Mouse (Mus musculus) left cerebral cortex, postnatal 25 days (tissue): Measurements from ENCODE around the gene Parn. TPM values are rescaled to one million over a fixed set of nuclear protein-coding genes. Genes with fewer than 3 reads are reported as not detected.
A peak's percentile ranks its signal among the peaks of the same experiment; 100 is the strongest.
"Not testable (repeated sequence)": the region's sequence is repeated elsewhere in the genome, so short reads cannot be mapped to it uniquely, and the experiment has no call there.

Experiments used
- DNase-seq, 2 experiments: peaks; one replicate each; pipeline ENCODE4 v3.0.0; 2022; ENCODE audit warnings: low spot score in 2 of 2, mixed read lengths in 1 of 2
- intact Hi-C: fragments of 180-260 bp; cut with DNase I; formaldehyde crosslinking; loops from one replicate; pipeline ENCODE4 v1.15.1; 2025
- total RNA-seq, 2 experiments: library from RNA; stranded (reverse); gene quantifications; 2 replicates each; pipeline ENCODE4 v1.2.3; 2021

Gene Parn
- total RNA-seq, 2 experiments from 2014 or later: 22.9 to 23.8 TPM

DNA sequence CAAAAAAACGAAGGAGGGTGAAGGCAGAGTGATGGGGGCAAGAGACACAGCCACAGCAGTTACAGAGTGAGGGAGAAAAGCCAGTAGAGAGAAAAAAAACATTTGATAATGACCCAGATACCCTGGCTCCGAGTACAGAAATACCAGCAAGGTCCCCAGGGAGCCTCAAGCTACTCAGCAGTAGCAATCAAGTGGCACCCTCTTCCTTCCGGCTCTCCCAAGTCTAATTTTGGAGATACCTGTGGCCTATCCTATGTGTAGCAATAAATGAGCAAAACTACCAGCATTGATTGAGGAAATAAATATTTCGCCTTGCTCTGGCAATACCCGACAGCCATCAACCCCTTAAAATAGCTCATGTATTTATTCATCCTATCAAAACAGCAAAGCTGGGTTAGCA lies 28.5 kb downstream of the Parn start:
- intact Hi-C loops: no loop called here
- no peak for DNase-seq

DNA sequence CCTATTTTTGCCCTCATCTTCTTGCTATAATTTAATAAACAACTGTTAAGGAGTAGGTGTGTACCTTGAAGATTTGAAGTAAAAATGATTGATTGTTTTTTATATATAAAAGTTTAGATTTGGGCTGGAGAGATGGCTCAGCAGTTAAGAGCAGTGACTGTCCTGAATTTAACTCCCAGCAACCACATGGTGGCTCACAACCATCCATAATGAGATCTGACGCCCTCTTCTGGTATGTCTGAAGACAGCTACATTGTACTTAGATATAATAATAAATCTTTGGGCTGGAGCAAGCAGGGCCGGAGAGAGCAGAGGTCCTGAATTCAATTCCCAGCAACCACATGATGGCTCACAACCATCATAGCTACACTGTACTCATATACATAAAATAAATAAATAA lies 29.8 kb downstream of the Parn start:
- intact Hi-C loops, DNase-seq: not testable (repeated sequence)

DNA sequence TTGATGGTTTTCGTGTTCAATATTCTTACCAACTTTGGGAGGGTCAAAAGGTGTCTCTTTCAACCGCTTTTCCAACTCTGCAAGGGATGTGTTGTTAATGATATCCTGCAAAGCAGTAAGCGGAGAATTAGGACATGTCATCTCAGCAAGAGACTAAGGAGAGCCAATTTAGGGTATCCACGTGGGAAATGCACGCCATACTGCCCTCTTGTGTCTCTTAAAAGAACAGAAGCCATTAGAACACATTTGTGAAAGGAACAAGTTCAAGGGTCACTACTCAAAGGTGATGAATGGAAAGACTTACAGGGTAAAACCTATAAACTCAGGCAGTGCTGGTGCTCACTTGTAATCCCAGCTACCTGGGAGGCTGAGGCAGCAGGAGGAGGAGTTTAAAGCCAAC lies 39.6 kb downstream of the Parn start:
- intact Hi-C loops: loop anchor here (5.0 to 10.0 kb wide), 2 partner anchors 181 to 514 kb away; no protein-coding TSS in a partner anchor
- peak in 1 of 2 experiments; percentile 22 for DNase-seq

DNA sequence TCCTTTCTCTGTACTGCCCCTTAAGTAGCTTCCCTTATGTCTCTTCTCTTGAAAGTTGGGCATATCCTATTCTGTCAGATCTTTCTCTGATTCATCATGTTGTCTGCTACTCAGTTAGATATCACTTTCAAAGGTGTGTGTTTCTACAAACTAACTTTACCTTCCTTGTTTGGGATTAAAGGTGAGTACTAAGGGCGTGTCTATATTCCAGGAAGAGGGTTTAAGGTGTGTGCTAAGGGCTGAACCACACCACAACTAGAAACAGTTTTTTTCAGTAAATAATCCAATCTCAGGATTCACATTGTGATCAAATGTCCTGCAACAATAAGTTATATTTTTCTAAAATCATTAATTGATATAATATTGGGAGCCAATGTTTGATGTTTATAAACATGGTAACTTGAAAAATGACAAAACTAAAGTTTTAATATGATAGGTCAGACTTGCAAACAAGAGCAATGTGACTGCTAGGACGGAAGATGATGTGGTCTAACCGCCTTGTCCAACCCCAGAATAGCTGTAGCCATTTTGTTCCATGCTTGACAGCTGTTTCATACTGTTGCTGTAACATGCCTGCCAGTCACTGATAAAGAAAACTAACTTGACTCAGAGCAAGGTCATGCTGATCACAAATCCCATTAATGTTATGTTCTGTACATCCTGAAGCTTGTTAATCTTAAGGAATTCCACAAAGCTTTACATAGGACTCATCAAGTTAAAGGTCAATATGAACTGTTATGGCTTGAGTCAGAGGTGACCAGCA lies 46.0 kb downstream of the Parn start:
- intact Hi-C loops: loop anchor here (10.0 kb wide), 1 partner anchor 507 kb away; no protein-coding TSS in a partner anchor

DNA sequence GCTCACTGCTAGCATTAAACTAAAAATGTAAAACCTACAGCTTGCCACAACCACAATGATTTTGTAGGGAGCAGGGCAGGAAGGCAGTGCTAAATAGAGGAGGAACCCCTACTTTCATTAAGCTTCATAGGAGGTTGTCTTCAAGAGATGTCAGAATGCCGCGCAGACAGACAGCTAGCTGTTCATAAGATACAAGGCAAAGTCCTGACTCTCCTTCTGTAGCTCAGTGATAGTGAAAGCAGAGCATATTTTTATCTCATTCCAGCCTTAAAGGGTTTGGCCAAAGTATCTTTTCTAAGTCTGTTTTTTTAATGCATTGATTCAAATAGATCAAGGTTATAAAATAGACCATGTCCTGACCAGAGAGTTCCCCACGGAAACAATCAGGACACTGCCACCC lies 47.8 kb downstream of the Parn start:
- intact Hi-C loops: loop anchor here (10.0 kb wide), 1 partner anchor 505 kb away; no protein-coding TSS in a partner anchor
- no peak for DNase-seq

More for the DNA sequence above, 46.0 kb downstream of the Parn start:
- no peak for DNase-seq

DNA sequence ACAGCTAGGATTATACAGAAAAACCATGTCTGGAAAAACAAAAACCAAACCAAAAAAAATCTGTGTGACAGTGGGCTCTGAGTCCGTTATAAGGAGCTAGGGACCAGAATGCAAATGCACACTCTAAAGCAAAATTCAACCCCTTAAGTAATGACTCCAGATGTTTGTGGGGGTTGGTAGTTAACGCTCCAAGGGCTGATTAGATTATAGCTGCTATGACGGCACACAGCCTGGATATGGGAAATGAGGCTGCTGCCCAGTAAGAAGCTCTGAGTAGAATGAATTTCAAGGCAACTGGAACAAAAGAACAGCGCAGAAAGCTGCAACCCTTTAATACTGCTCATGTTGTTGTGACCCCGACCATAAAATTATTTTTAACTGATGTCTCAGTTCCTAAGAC lies 52.7 kb downstream of the Parn start:
- intact Hi-C loops: no loop called here
- no peak for DNase-seq

DNA sequence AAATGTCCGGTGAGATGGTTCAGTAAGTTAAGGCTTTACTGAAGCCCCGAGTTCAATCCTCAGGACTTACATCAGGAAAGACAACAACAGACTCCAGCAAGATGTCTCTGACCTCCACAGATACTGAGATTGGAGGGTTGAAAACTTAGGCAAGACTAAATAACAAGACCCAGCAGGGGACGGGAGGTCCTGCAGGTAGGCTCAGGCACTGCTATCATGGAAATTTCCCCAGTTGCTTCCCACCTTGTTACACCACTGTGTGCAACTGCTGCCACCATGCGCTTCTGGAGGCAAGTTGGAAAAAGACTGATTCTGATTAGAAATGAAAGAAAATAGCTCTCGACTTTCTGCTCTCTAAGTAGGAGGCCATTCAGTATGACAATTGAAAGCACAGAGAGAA lies 55.4 kb downstream of the Parn start:
- no peak for DNase-seq
- intact Hi-C loops: loop anchor here (5.0 kb wide), 2 partner anchors 80 to 165 kb away; no protein-coding TSS in a partner anchor

DNA sequence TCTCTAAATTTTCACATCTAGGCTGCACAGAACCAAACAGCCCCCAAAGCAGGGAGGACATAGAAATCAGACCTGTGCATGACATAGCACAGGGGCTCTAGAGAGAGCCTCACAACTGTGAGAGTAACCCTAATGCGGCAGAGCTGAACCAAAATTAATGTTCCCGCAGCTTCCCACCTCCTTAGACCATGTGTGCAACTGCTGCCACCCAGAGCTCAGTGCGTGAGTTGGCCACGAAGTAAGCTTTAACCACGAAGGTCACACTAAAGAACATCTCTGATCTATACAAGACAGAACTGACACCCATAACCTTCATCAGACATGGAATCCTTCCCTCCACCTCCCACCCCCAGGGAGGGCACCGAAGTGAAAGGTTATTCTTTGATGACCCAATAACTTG lies 55.9 kb downstream of the Parn start:
- DNase-seq: peak in 1 of 2 experiments; percentile 28
- intact Hi-C loops: loop anchor here (5.0 kb wide), 2 partner anchors 80 to 165 kb away; no protein-coding TSS in a partner anchor

DNA sequence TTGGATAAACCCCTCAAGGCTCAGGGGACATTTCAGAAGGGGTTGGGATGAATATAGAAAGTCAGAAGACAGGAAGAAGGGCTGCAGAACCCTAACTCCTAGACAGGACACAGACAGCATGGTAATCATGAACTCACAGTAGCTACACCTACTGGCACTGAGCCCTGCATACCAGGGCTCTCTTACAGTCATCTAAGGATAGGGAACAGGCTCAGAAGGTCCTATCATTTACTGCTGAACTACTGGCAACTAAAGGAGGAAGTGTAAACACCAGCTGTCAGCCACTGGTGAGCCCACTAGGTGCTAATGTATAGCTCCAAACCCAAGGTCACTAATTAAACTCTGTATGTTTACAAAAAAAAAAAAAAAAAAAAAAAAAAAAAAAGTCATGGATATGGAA lies 56.6 kb downstream of the Parn start:
- no peak for DNase-seq
- intact Hi-C loops: loop anchor here (5.0 kb wide), 2 partner anchors 79 to 164 kb away; no protein-coding TSS in a partner anchor

DNA sequence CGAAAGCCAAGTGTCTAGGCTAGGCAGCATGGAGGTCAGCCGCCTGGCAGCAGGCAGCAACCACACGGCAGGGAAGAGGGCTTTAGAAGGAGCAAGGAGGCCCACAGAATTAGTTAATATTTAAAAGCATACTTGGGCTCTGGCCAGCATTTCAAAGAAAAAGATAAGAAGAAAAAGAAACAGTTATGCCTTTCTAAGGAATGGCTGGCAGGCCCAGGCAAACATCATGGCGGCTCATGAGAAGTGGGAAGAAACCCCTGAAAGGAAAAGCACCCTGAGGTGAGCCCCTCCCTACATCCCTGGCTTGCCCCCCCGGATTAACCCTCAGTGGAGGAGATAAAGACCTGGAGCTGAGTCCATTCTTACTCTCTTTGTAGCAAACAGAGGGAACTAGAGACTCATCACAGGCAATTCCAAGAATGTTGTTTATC lies 57.0 kb downstream of the Parn start:
- intact Hi-C loops: loop anchor here (5.0 kb wide), 2 partner anchors 79 to 164 kb away; no protein-coding TSS in a partner anchor
- no peak for DNase-seq

DNA sequence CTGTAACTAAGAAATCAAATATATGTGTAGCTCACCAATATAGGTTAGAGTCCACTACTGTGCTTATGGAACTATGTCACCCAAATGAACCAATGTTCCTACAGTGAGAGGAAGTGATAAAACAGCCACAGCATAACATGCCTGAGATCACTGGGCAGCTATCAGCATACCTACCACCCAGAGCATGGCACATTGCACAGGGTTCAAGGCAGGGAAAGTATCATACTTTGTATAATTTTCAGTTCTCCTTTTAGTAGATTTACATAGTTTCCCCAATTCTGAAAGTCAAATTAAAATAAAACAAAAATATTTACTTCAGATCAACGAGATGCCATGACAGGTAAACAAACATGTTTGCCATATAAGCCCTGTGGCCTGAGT lies 59.3 kb downstream of the Parn start:
- intact Hi-C loops: no loop called here

DNA sequence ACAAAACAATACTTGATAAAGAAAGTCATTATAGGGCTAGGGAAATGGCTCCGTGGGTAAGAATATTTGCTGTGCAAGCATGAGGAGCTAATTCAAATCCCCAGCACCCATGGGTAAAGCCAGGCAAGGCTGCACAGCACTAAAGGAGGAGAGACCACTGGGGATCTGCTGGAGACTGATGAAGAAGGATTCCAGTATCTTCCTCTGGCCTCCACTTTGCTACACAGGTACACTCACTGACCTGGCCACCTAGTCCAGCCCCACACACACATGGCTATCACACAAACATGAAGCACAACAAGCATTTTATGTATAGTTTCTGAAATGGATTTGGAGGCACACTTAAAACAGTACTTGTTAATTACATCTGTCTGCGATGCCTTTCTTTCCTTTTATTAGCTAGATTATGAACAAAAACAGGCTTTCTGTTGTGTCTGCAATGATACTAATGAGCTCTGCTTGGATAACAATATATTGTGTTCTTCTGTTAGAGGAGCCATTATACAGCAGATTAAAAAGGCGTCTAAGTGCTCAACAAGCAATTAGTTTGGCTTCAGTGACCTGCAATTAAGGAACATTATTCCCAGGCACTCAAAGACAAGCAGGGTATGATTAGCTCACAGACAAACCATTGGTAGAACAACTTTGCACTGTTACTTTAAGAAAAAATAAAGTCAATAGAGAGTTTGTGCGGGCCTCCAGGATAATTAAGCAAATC lies 59.8 kb downstream of the Parn start:
- intact Hi-C loops: no loop called here
- no peak for DNase-seq

More for the DNA sequence above, 59.3 kb downstream of the Parn start:
- DNase-seq: no peak

DNA sequence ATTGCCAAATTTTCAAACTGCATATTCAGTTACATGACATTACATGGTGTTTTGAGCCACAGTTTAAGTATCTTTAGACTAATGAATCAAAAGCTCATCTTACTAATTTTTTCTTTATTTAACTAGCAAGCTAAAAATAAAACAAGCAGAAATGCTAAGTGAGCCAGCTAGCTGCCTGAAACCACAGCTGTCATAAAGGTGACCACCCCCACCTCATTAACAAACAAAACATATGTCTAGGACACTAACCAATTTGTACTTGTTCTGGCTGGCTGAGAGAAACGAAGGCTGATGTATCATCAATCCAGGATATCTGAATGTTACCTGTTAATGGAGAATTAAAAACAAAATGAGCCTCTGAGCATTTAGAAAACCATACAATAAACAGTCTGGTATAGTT lies 65.2 kb downstream of the Parn start:
- intact Hi-C loops: no loop called here
- no peak for DNase-seq

DNA sequence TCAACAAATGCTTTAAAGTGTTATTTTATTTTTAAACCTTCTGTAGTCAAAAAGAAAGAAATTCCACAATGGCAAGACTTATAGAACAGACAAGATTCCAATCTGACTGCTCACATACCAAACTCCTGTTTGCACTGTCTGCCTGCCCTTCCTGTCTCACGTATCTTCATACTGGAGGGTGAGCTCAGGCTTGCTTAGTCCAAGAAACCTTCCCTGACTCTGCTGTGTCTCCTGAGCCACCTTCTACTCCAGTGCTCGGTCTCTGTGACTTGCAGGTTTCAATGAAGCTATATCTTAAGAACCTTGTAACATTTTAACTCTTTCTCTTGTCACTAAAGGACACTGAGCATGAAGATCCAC lies 78.9 kb downstream of the Parn start:
- DNase-seq: no peak
- intact Hi-C loops: loop anchor here (10.0 kb wide), 1 partner anchor 54 kb away; no protein-coding TSS in a partner anchor

DNA sequence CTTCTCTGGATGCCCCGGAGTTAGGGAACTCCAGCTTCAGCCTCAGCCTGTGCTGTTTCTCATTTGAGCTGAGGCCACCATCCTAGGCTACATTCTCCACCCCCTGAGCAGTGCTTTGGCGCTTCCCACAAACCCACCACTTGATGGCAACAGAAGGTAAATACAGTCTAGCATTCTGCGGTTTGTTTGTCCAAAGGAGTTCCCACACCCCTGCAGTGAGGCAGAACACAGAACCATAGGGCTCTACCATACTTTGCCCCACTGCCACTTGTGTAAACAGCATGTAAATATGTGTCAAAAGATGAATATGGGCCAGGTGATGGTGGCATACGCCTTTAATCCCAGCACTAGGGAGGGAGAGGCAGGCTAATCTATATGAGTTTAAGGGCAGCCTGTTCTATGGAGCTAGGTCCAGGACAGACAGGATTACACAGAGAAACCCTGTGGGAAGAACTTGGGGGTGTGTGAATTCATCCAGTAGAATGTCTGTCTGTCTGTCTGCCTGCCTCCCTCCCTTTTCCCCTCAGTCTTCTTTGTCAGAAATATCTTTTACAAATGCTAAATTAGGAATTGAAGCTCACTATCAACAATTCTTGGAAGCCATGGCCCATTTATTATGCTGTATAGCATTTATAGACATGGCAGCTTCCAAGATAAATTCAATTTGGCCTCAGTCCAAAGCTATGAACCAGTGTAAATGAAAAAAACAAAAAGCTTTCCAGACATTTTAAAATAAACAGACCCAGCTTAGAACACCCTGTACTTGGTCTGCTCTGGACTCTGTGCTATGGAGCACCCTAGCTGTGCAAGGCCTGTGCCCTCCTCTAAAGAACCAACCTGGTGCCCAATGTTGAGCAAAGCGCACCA lies 79.6 kb downstream of the Parn start:
- intact Hi-C loops: loop anchor here (10.0 kb wide), 1 partner anchor 54 kb away; no protein-coding TSS in a partner anchor
- DNase-seq: no peak

DNA sequence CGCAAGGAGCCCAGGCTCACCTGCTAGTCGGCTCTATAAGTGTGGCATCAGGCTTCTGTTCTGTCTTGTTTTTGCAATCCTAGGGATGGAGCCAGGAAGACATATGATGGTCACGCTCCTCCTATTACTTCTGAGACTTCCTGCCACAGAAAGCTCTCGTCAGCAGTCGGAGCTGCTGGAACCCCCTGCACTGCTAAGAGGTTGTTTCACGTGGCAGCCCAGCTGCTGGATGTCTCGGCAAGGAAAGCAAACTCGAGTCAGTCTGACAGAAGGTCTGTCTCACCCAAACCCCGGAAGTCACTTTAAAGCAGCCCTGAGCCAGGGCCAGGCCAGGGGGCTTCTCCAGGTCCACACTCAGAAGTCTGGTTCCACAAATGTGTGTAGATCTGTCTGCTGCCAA lies 82.7 kb downstream of the Parn start:
- DNase-seq: peak in 1 of 2 experiments; percentile 17
- intact Hi-C loops: loop anchor here (10.0 kb wide), 1 partner anchor 50 kb away; no protein-coding TSS in a partner anchor

DNA sequence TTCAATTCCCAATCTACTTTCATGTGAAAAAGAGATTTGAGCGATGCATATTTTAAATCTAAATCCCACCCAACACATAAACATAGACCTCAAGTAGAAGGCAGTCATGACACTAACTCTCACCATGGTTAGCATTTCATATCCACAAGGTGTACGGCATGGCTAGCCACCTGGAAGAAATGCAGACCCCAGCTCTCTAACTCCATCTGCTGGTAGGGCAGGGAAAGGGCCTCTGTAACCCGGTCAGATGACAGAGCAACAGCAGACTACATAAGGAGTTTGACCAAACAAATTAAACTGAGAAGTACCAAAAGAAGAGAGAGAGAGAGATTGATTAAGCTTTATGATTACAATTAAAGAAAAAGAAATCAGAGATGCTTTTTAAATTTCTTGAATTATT lies 87.2 kb downstream of the Parn start:
- intact Hi-C loops: loop anchor here (10.0 kb wide), 1 partner anchor 46 kb away; no protein-coding TSS in a partner anchor
- DNase-seq: no peak

DNA sequence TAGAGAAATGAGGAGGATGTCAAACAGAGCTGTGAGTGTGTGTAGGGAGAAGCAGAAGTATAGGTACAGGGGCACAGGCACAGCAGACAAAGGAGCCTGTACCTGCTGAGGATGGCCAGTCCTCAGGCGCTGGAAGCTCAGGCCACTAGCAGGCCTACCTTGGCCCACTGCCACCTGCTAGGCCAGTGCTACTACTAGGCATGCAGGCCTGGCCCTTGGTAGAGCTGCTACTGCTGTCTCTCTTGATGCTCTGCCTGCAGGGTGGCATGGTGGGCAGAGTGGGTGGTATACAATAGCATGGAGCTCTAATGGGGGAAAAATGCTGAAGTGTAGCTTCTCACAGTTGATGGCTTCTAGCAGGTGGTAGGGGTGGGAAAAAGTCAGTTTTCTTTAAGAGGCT lies 88.0 kb downstream of the Parn start:
- DNase-seq: no peak
- intact Hi-C loops: loop anchor here (10.0 kb wide), 1 partner anchor 45 kb away; no protein-coding TSS in a partner anchor

DNA sequence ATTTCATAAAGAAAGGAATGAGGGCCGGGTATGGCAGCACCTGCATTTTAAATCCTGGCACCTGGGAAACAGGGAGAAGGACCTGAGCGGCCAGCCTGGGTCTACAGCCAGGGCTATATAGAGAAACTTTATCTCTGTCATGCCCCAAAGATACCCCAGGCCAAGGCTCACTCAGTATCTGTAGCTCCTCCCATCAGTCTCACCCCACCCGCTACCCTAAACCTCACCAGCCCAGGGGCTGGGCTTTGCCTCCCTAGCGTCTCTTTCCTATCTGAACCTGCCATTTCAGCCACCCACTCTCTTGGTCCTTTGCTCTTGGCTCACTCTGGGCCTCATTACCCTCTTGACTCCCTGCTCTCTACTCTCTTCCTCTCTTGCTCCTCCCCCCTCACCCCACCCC lies 92.7 kb downstream of the Parn start:
- DNase-seq: no peak
- intact Hi-C loops: no loop called here
